Mouse (Mus musculus): ENCODE results near the gene Mgat4b. TPM values are rescaled to one million over a fixed set of nuclear protein-coding genes. Genes with fewer than 3 reads are reported as not detected.
A peak's percentile ranks its signal among the peaks of the same experiment; 100 is the strongest.

The Mgat4b gene
- polyA plus RNA-seq, 1 experiment = 20.8 TPM

DNA sequence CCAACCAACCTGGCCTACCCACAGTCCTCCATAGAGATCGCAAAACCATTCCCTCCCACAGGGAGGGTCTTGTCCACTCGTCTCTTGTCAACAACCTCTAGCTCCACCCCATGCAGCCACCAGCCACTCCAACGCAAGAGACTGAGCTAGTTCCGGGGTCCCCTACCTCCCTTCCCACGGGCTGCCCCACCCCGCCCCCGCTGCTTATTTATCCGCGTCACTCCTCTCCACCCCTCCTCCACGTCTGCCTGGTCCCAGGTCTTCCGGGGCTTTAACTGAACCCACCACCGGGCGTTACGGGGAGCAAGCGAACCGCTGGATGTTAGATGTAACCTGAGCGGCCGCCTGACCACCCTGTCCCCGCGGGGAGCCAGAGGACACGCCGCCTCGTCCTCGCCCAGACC lies 587 bp upstream of the Mgat4b start:
- Histone ChIP-seq H3K36me3 (ENCODE audit: control insufficient read depth, insufficient read depth, low read length) (peaks cover 4% of the 10 kb centered on the region), H3K4me3 (ENCODE audit: control insufficient read depth, low read depth, low read length) (peak overlapping the region; percentile 95), H3K4me1 (ENCODE audit: control insufficient read depth, insufficient read depth, low read length) (peaks cover 2% of the 10 kb centered on the region; the same call in 1 of the 2 replicates), H3K27me3 (ENCODE audit: control insufficient read depth, insufficient read depth, low read length) (no peaks in the 10 kb centered on the region), H3K27ac (ENCODE audit: control insufficient read depth, insufficient read depth, low read depth, low read length) (peak overlapping the region; percentile 96)
- no peak for TF ChIP-seq CTCF (IDR thresholded peaks at IDR 0.05; ENCODE audit: control insufficient read depth, insufficient read depth, insufficient replicate concordance, low read depth, low read length)
- no peak for TF ChIP-seq POLR2A (IDR thresholded peaks at IDR 0.05; ENCODE audit: control insufficient read depth, low read depth, low read length)

DNA sequence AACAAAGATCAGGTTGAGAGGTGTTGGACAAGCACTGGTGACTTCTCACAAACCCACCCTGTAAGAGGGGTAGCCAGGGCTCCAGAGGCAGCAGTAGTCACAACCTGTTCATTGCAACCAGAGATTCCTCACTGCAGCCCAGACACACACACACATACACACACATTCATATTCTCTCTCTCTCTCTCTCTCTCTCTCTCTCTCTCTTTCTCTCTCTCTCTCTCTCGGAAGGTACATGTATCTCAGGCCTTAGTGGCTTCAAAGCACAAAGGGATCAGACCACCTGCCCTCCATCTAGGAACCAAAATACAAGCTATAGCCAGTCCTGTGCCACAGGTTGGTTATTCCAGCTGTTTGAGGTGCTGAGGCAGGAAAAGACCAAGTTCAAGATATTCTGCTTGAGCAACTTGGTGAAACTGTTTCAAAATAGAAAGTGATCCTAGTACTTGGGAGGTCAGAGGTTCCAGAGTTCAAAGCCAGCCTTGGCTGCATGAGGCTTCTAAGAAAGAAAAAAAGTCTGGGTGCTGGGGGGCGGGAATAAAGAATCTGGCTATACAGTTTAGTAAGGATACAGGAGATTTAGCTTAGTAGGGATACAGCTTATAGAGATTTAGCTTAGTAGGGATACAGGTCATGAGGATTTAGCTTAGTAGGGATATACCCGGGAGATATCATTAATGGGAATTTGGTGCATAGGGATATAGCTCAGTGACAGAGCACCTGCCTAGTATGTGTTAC lies 801 bp downstream of the Mgat4b start:
- Histone ChIP-seq H3K36me3 (ENCODE audit: control insufficient read depth, insufficient read depth, low read length) (no peaks in the 10 kb centered on the region; the same call in 1 of the 2 replicates), H3K27me3 (ENCODE audit: control insufficient read depth, insufficient read depth, low read length) (no peaks in the 10 kb centered on the region), H3K4me1 (ENCODE audit: control insufficient read depth, insufficient read depth, low read length) (peaks cover 2% of the 10 kb centered on the region), H3K4me3 (ENCODE audit: control insufficient read depth, low read depth, low read length) (peak overlapping the region; percentile 95), H3K27ac (ENCODE audit: control insufficient read depth, insufficient read depth, low read depth, low read length) (no peak overlapping the region)
- TF ChIP-seq CTCF (IDR thresholded peaks at IDR 0.05; ENCODE audit: control insufficient read depth, insufficient read depth, insufficient replicate concordance, low read depth, low read length) (no peak), POLR2A (IDR thresholded peaks at IDR 0.05; ENCODE audit: control insufficient read depth, low read depth, low read length) (no peak)

DNA sequence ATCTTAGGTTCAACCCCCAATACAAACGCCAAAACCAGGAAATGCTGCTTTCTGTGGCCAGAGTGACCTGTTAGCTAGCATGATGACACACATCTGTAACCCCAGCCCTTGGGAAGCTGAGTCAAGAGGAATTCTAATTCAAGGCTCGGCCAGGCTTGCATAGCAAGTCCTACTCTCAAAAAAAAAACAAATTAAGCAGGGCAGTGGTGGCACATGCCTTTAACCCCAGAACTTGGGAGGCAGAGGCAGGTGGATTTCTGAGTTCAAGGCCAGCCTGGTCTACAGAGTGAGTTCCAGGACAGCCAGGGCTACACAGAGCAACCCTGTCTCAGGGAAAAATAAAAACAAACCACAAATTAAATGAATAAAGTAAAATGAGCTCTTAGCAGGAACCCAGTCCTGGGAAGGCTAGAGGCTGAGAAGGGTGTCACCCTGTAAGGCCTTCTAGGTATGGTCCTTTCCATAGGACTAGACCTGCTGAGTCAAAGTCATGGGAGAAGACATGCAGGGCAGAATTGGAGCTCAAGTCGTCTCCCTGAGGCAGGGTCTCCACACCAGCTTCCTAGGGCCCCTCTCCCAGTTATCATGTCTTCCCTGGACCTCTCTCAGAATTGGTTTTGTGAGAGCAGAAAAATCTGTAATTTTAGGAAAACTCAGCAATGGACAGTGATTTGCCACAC lies 1.5 kb downstream of the Mgat4b start:
- Histone ChIP-seq H3K27ac (ENCODE audit: control insufficient read depth, insufficient read depth, low read depth, low read length) (peak overlapping the region; percentile 20; the same call in 1 of the 2 replicates), H3K36me3 (ENCODE audit: control insufficient read depth, insufficient read depth, low read length) (no peaks in the 10 kb centered on the region), H3K4me3 (ENCODE audit: control insufficient read depth, low read depth, low read length) (no peak overlapping the region), H3K4me1 (ENCODE audit: control insufficient read depth, insufficient read depth, low read length) (peaks cover 2% of the 10 kb centered on the region), H3K27me3 (ENCODE audit: control insufficient read depth, insufficient read depth, low read length) (no peaks in the 10 kb centered on the region)
- TF ChIP-seq POLR2A (IDR thresholded peaks at IDR 0.05; ENCODE audit: control insufficient read depth, low read depth, low read length) = no peak
- no peak for TF ChIP-seq CTCF (IDR thresholded peaks at IDR 0.05; ENCODE audit: control insufficient read depth, insufficient read depth, insufficient replicate concordance, low read depth, low read length)

DNA sequence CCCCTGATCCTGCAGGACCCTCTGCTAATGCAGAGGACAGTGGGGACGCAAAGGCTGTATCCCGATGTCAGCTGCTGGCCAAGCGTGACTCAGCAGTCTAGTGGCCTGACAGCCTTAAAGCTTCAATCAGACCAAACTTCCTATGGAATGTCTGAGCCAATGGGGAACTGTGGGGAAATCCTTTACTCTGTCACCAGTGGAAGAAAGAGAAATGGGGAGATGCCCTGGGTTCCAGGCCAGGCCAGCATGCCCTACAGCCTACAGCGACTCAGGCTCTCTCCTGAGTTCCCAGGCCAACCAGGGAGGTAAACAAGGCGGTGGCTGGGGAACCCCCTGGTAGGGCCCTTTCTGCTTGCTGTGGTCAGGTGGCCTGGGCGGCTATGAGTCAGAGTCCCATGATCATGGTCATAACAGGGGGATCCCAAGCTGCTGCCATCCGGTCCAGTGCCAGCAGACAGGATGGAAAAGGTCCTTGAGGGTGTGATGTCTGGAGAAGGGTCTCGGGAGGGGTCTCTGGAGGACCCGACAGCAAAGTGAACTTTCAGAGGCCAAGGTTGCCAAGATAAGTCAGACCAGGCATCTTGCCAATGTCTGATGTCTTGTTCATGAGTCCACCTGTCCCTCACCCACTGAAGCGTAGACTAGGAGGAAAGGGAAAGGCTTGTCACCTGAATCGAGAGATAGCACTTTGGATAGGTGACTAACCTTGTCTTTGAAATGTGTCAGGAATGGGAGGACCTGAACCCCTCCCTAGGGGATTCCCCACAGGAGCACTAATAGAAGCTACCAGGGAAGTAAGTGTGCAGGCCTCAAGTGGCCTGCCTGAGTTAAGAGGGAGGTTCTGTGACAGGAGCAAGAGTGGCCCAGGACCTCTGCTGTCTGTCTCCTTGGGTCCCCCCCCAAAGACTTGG lies 2.4 kb downstream of the Mgat4b start:
- Histone ChIP-seq H3K4me1 (ENCODE audit: control insufficient read depth, insufficient read depth, low read length) (peaks cover 2% of the 10 kb centered on the region), H3K27ac (ENCODE audit: control insufficient read depth, insufficient read depth, low read depth, low read length) (peak overlapping the region; percentile 20; the same call in 1 of the 2 replicates), H3K27me3 (ENCODE audit: control insufficient read depth, insufficient read depth, low read length) (no peaks in the 10 kb centered on the region), H3K4me3 (ENCODE audit: control insufficient read depth, low read depth, low read length) (no peak overlapping the region), H3K36me3 (ENCODE audit: control insufficient read depth, insufficient read depth, low read length) (no peaks in the 10 kb centered on the region)
- TF ChIP-seq POLR2A (IDR thresholded peaks at IDR 0.05; ENCODE audit: control insufficient read depth, low read depth, low read length) = no peak
- no peak for TF ChIP-seq CTCF (IDR thresholded peaks at IDR 0.05; ENCODE audit: control insufficient read depth, insufficient read depth, insufficient replicate concordance, low read depth, low read length)

DNA sequence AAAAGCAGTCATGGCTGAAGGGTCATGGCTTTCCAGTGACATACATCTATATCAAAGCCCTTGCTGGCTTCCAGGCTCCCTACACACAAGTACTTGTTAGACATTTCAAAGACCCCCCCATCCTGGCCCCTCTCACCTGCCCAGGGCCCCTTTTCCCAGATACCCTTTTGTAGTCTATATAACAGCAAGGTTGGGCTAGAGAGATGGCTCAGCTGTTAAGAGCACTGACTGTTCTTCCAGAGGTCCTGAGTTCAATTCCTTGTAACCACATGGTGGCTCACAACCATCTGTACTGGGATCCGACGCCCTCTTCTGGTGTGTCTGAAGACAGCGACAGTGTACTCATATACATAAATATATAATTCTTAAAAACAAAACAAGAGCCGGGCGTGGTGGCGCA lies 3.9 kb downstream of the Mgat4b start:
- Histone ChIP-seq H3K36me3 (ENCODE audit: control insufficient read depth, insufficient read depth, low read length) (no peaks in the 10 kb centered on the region), H3K4me1 (ENCODE audit: control insufficient read depth, insufficient read depth, low read length) (peaks cover 2% of the 10 kb centered on the region), H3K27me3 (ENCODE audit: control insufficient read depth, insufficient read depth, low read length) (no peaks in the 10 kb centered on the region), H3K27ac (ENCODE audit: control insufficient read depth, insufficient read depth, low read depth, low read length) (no peak overlapping the region), H3K4me3 (ENCODE audit: control insufficient read depth, low read depth, low read length) (no peak overlapping the region)
- no peak for TF ChIP-seq POLR2A (IDR thresholded peaks at IDR 0.05; ENCODE audit: control insufficient read depth, low read depth, low read length)
- no peak for TF ChIP-seq CTCF (IDR thresholded peaks at IDR 0.05; ENCODE audit: control insufficient read depth, insufficient read depth, insufficient replicate concordance, low read depth, low read length)

DNA sequence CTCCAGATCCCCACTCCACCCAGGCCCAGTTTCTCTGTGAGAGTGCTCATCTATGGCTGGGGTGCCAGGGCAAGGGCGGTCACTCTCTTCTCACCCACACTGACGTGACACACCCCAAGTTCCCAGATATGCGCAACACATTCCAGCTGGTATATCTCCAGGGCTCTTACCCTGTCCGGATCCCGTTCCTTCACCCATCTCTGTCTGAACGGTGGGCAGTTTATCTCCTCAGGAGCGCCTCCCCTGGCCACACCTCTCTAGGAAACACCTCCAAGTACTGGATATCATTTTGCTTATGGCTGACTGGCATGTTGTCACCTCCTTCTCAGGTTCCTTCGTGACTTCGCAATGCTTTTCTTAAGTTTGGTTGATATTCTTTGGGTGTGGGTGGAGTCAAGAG lies 4.9 kb downstream of the Mgat4b start:
- Histone ChIP-seq H3K27me3 (ENCODE audit: control insufficient read depth, insufficient read depth, low read length) (no peaks in the 10 kb centered on the region), H3K36me3 (ENCODE audit: control insufficient read depth, insufficient read depth, low read length) (no peaks in the 10 kb centered on the region), H3K27ac (ENCODE audit: control insufficient read depth, insufficient read depth, low read depth, low read length) (no peak overlapping the region), H3K4me1 (ENCODE audit: control insufficient read depth, insufficient read depth, low read length) (peaks cover 2% of the 10 kb centered on the region), H3K4me3 (ENCODE audit: control insufficient read depth, low read depth, low read length) (no peak overlapping the region)
- no peak for TF ChIP-seq POLR2A (IDR thresholded peaks at IDR 0.05; ENCODE audit: control insufficient read depth, low read depth, low read length)
- no peak for TF ChIP-seq CTCF (IDR thresholded peaks at IDR 0.05; ENCODE audit: control insufficient read depth, insufficient read depth, insufficient replicate concordance, low read depth, low read length)

Measured in testis, adult 2 months (tissue).